Mouse (Mus musculus): Measurements from ENCODE around the gene Ogfrl1.

GRCm38 (mm10) chr1:23379321-23379720, 18.3 kb downstream of the Ogfrl1 start:
- TF ChIP-seq CTCF (conservative IDR thresholded peaks at IDR 0.05; ENCODE audit: low read length) (no peak), NANOG (IDR thresholded peaks at IDR 0.05; ENCODE audit: borderline replicate concordance, low read length) (no peak)
